Mouse (Mus musculus) frontal cortex, adult (tissue): Measurements from ENCODE around the gene Haus6.
"Not testable (repeated sequence)": the region's sequence is repeated elsewhere in the genome, so short reads cannot be mapped to it uniquely, and the experiment has no call there.

ENCODE experiments used
- ATAC-seq: cut with Nextera tagmentation; 2 replicates; pipeline ENCODE4 v1.9.2; 2017; ENCODE audit warnings: mild to moderate bottlenecking, moderate library complexity, mixed read lengths; ENCODE audit not compliant: low TSS enrichment

Haus6 gene

DNA sequence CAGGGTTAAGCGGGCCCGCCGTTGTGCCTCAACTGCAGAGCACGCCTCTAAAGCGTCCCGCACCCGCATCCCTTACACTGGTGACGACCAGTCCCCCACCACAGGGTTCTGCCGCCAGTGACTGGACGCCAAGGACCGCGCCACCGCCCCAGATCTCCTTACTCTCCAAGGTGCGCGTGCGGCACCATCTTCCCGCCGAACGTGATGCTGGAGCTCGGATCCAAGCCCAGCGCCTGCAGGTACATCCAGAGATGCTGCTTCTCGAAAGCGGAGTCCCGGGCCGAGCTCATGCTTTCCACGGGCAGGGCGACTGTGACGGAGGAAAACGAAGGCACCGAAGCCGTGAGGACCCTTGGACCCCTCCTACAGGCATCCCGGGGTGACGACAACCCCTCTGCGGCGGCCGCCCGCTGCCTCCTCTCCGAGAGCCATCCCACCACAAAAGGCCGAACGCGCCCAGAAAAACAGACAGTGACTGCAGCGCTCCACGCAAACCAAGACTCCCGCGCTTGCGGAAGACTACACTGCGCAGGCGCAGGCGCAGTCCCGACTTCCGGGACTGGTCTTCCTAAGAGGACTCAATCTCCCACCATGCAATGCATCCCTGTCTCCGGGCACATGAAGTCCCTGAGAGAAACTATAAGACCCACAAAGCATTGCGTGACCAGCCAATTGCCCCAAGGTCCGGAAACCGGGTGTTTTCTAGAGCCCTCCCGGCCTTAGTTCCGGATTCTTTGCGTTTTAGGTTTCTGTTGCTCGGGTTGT lies at the start of gene Haus6:
Gene Haus6 (minus strand): TSS at position 532 of the 765 bp plus-strand sequence.
- ATAC-seq, result peak; percentile 100

GRCm38 (mm10) chr4:86657176-86657575 lies 45.3 kb upstream of the Haus6 start:
- no peak for ATAC-seq

DNA sequence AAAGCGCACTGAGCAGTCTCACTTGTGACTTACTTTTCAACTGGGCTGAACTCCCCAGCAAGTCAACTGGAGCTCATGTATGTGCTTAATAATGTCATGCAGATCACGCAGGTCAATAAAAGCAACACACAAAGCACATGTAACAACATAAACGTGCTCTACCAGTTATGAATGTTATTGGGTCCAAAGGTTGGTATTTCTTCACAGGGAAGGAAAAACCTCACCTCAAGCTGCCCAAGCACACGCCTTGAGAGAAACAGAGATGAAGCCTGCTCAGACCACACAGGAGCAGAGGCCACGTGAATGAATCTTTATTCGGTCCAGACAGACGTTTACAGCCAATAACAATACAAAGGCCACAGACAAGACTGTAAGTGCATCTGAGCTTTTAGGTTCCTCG lies 44.6 kb upstream of the Haus6 start:
- ATAC-seq, result not testable (repeated sequence)

- no peak for ATAC-seq
These were observed 40.0 kb upstream of the Haus6 start for GRCm38 (mm10) chr4:86651686-86652384.

DNA sequence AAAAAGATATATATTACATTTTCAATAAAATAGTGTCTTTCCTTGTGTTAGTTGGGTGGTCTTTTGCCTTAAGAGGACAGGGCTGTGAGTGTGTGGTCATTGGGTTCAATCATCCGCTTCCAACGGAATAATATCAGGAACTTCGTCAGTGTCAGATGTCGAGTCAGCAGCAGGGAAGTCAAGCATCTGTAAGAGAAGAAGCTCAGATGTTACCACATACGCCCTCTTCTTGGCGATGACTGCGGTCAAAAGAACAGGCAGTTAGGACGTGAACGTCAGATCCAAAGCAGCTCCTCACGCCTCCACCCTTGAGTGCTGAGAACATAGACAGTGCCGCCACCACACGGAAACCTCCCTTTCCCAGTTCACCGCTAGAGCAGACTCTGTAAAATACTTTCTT lies 36.5 kb upstream of the Haus6 start:
- ATAC-seq, result not testable (repeated sequence)

DNA sequence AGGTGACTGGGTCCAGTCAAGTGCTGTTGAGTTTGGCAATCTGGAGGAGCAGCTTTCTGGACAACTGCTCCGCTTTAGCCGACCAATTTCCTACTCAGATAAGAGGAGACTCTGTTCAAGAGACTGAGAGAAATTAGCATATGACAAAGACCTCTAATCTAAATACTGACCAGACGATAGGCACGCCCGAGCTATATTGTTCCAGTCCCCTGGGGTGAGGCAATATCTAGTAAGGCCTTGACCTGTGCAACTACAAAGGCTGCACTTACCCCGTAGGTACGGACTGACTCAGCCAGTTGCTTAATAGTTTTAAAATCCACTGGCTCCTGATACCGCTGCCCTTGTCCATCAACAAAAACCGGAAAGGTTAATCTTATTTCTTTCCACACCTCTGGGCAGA lies 25.7 kb upstream of the Haus6 start:
- not testable (repeated sequence) for ATAC-seq

- not testable (repeated sequence) for ATAC-seq
These were observed 23.0 kb upstream of the Haus6 start for GRCm38 (mm10) chr4:86634873-86635272.

GRCm38 (mm10) chr4:86634312-86634711 lies 22.5 kb upstream of the Haus6 start:
- not testable (repeated sequence) for ATAC-seq

- ATAC-seq, result not testable (repeated sequence)
These were observed 20.7 kb upstream of the Haus6 start for GRCm38 (mm10) chr4:86632556-86632955.

DNA sequence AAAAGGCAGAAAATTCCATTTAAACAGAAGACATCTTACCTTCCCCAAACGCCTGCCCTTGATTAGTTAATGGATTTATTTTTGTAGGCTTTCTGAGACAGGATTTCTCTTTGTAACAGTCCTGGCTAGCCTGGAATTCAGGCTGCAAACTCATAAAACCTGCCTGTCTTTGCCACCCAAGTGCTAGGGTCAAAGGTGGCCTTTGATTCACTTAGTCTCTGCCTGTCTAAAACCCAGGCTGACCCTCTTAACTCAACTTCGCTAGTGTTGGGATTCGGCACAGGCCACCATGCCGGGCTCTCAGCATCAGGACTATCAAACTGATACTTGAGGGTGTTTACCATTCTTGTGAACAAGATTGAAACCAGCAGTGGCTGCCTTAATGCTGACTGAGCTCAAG lies 20.0 kb upstream of the Haus6 start:
- ATAC-seq, result no peak

- ATAC-seq, result not testable (repeated sequence)
These were observed 14.6 kb upstream of the Haus6 start for GRCm38 (mm10) chr4:86626496-86626895.

GRCm38 (mm10) chr4:86625463-86625862 lies 13.6 kb upstream of the Haus6 start:
- no peak for ATAC-seq

DNA sequence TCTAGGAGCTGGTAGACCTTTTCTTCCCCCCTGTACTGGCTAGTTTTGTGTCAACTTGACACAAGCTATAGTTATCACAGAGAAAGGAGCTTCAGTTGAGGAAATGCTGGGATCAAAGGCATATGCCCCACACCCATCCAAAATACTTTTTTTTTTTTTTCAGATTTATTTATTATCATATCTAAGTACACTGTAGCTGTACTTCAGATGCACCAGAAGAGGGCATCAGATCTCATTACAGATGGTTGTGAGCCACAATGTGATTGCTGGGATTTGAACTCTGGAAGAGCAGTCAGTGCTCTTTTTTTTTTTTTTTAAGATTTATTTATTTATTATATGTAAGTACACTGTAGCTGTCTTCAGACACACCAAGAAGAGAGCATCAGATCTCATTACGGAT lies 10.7 kb upstream of the Haus6 start:
- ATAC-seq, result not testable (repeated sequence)

DNA sequence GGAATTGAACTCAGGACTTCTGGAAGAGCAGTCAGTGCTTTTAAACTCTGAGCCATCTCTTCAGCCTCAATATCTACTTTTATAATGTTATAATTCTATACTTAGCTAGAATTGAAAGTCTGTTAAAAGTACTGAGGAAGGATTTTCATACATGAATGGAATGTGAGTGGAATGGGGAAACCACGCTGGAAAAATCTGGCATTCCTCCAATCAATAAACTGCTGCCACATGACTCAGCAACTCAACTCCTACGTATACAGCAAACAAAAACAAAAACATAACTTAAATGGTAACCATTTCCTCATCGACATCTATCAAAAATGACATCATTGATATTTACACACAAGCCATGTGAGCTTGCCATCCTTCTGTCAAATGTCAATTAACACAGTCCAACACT lies 10.3 kb upstream of the Haus6 start:
- ATAC-seq, result no peak

- ATAC-seq, result peak; percentile 97
These were observed 8.7 kb upstream of the Haus6 start for GRCm38 (mm10) chr4:86620506-86620905.

GRCm38 (mm10) chr4:86612289-86612620 lies 400 bp upstream of the Haus6 start:
- no peak for ATAC-seq

GRCm38 (mm10) chr4:86591304-86591703 lies 20.6 kb downstream of the Haus6 start:
- ATAC-seq, result no peak

DNA sequence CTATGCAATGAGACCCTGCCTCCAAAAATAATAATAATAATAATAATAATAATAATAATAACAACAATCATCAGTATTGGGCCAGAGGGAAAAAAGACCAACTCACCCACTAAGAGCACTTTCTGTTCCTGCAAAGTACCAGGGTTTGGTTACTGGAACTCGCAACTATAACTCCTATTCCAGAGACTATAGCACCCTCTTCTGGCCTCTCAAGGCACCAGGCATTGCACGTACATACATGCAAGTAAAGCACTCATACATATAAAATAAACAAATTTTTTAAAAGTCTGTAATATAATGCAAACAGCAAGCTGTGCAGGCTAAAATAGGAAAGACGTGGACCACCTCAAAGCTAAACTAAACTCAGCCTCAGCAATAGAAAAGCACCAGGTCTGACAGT lies 23.6 kb downstream of the Haus6 start:
- no peak for ATAC-seq

DNA sequence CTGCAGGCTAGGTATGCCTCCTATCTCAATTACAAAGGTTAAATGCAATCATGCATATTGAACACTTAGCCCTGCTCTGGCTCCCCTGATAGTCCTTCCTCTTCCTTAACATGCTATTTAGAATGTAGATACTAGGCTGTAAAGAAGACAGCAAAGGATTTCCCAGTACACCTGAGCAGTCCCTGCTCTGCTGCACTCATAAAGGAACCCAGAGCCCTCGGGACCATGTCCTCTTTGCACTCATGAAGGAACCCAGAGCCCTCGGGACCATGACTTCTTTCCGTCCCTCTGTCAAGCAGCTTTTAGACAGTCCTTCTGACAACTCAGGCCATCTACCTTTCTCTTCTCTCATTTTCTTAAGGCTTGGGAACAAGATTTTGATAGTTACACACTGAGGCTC lies 31.3 kb downstream of the Haus6 start:
- no peak for ATAC-seq

- no peak for ATAC-seq
These were observed 31.8 kb downstream of the Haus6 start for GRCm38 (mm10) chr4:86580056-86580455.

DNA sequence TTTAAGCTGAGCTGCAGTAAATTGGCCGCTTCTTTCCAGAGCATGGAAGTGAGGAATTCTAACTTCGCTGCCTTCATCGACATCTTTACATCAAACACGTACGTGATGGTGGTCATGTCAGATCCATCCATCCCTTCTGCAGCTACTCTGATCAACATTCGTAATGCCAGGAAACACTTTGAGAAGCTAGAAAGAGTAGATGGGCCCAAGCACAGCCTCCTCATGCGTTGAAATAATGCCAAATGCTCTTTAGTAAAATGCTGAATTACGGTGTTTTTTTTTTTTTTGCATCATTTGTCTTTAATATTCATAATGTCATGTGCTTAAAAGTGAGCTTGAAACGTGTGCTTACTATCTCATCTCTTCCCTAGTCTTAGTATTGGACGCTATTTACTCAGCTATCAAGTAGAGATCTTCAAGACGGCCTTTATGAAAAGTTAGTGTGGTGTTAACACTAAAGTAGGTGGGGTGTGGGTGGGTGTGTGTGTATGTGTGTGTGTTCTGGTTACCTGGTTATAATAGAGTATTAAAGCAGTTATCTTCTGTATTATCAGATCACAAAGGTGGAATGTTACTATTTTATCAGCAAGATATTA lies 35.1 kb downstream of the Haus6 start:
- ATAC-seq, result no peak; the same call in 1 of the 2 replicates

DNA sequence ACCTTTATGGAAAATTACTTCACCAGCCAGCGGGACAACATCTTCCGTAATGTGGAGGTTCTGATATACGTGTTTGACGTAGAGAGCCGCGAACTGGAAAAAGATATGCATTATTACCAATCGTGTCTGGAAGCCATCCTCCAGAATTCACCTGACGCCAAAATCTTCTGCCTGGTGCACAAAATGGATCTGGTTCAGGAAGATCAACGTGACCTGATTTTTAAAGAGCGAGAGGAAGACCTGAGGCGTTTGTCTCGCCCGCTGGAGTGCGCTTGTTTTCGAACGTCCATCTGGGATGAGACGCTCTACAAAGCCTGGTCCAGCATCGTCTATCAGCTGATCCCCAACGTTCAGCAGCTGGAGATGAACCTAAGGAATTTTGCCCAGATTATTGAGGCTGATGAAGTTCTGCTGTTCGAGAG lies 35.7 kb downstream of the Haus6 start:
- peak; percentile 25 for ATAC-seq
